Mouse (Mus musculus): ENCODE measurements around the gene Tmc4. TPM values are rescaled to one million over a fixed set of nuclear protein-coding genes. Genes with fewer than 3 reads are reported as not detected.
"Not testable (repeated sequence)": the region's sequence is repeated elsewhere in the genome, so short reads cannot be mapped to it uniquely, and the experiment has no call there.

The Tmc4 gene
- polyA plus RNA-seq, 1 experiment from 2014 or later, result 76.9 TPM

- Histone ChIP-seq H3K9me3 (replicated peaks; ENCODE audit: control insufficient read depth, low read length) (no peaks in the 10 kb centered on the region), H3K27ac (ENCODE audit: low read length) (peak overlapping the region; percentile 37), H3K4me3 (replicated peaks; ENCODE audit: low read length) (peak overlapping the region; percentile 91), H3K4me2 (ENCODE audit: low read depth, low read length) (peak overlapping the region; percentile 92), H3K9ac (ENCODE audit: low read length) (0 out of 2 replicates have a peak overlapping the region, but pooled peaks have one; percentile 31), H3K27me3 (ENCODE audit: control insufficient read depth, insufficient read depth, low read length) (no peaks in the 10 kb centered on the region), H3K36me3 (ENCODE audit: control insufficient read depth, insufficient read depth, low read length) (peaks cover 8% of the 10 kb centered on the region; the same call in 1 of the 2 replicates), H3K4me1 (ENCODE audit: control insufficient read depth, insufficient read depth, low read length) (peaks cover 9% of the 10 kb centered on the region)
- 41% methylated on average over 11 of the region's 11 CpGs for WGBS
- ATAC-seq (ENCODE audit: insufficient read depth, low FRiP score), result no peak
These were observed 29.1 kb upstream of the Tmc4 start for GRCm38 (mm10) chr7:3706343-3706934.

GRCm38 (mm10) chr7:3705911-3706310 lies 28.6 kb upstream of the Tmc4 start:
- Histone ChIP-seq H3K4me3 (replicated peaks; ENCODE audit: low read length) (peak overlapping the region; percentile 91), H3K27me3 (ENCODE audit: control insufficient read depth, insufficient read depth, low read length) (no peaks in the 10 kb centered on the region), H3K36me3 (ENCODE audit: control insufficient read depth, insufficient read depth, low read length) (peaks cover 11% of the 10 kb centered on the region; the same call in 1 of the 2 replicates), H3K9me3 (replicated peaks; ENCODE audit: control insufficient read depth, low read length) (no peaks in the 10 kb centered on the region), H3K27ac (ENCODE audit: low read length) (peak overlapping the region; percentile 66), H3K4me2 (ENCODE audit: low read depth, low read length) (peak overlapping the region; percentile 92), H3K4me1 (ENCODE audit: control insufficient read depth, insufficient read depth, low read length) (peaks cover 9% of the 10 kb centered on the region), H3K9ac (ENCODE audit: low read length) (peak overlapping the region; percentile 90)
- no peak for ATAC-seq (ENCODE audit: insufficient read depth, low FRiP score)
- 26% methylated on average over 6 of the region's 6 CpGs for WGBS

GRCm38 (mm10) chr7:3705461-3705860 lies 28.1 kb upstream of the Tmc4 start:
- not testable (repeated sequence) for ATAC-seq (ENCODE audit: insufficient read depth, low FRiP score); H3K9me3 ChIP-seq (replicated peaks; ENCODE audit: control insufficient read depth, low read length); H3K27me3 ChIP-seq (ENCODE audit: control insufficient read depth, insufficient read depth, low read length); H3K4me1 ChIP-seq (ENCODE audit: control insufficient read depth, insufficient read depth, low read length)
- H3K4me2 ChIP-seq (ENCODE audit: low read depth, low read length), result peak overlapping the region; percentile 92
- peaks cover 12% of the 10 kb centered on the region; the same call in 1 of the 2 replicates for H3K36me3 ChIP-seq (ENCODE audit: control insufficient read depth, insufficient read depth, low read length)
- peak overlapping the region; percentile 96 for H3K27ac ChIP-seq (ENCODE audit: low read length)
- peak overlapping the region; percentile 90 for H3K9ac ChIP-seq (ENCODE audit: low read length)
- H3K4me3 ChIP-seq (replicated peaks; ENCODE audit: low read length), result peak overlapping the region; percentile 91
- 2% methylated on average over 6 of the region's 7 CpGs for WGBS

- Histone ChIP-seq H3K9ac (ENCODE audit: low read length) (peak overlapping the region; percentile 90), H3K9me3 (replicated peaks; ENCODE audit: control insufficient read depth, low read length) (no peaks in the 10 kb centered on the region), H3K4me3 (replicated peaks; ENCODE audit: low read length) (peak overlapping the region; percentile 91), H3K27me3 (ENCODE audit: control insufficient read depth, insufficient read depth, low read length) (no peaks in the 10 kb centered on the region), H3K4me1 (ENCODE audit: control insufficient read depth, insufficient read depth, low read length) (peaks cover 9% of the 10 kb centered on the region), H3K4me2 (ENCODE audit: low read depth, low read length) (peak overlapping the region; percentile 92), H3K36me3 (ENCODE audit: control insufficient read depth, insufficient read depth, low read length) (peaks cover 12% of the 10 kb centered on the region), H3K27ac (ENCODE audit: low read length) (peak overlapping the region; percentile 96)
- peak; percentile 3; the same call in 1 of the 2 replicates for ATAC-seq (ENCODE audit: insufficient read depth, low FRiP score)
- WGBS, result 0% methylated on average over 20 of the region's 20 CpGs
These were observed 27.1 kb upstream of the Tmc4 start for GRCm38 (mm10) chr7:3704475-3704874.

- peak within 1 kb of the TSS; percentile 96 for H3K27ac ChIP-seq (ENCODE audit: low read length)
- H3K4me2 ChIP-seq (ENCODE audit: low read depth, low read length), result peak within 1 kb of the TSS; percentile 92
- peak; percentile 95 for ATAC-seq (ENCODE audit: insufficient read depth, low FRiP score)
- H3K36me3 ChIP-seq (ENCODE audit: control insufficient read depth, insufficient read depth, low read length), result peaks cover 12% of the 10 kb centered on the region
- H3K4me1 ChIP-seq (ENCODE audit: control insufficient read depth, insufficient read depth, low read length), result peaks cover 9% of the 10 kb centered on the region
- no peaks in the 10 kb centered on the region for H3K9me3 ChIP-seq (replicated peaks; ENCODE audit: control insufficient read depth, low read length)
- peak within 1 kb of the TSS; percentile 91 for H3K4me3 ChIP-seq (replicated peaks; ENCODE audit: low read length)
- no peaks in the 10 kb centered on the region for H3K27me3 ChIP-seq (ENCODE audit: control insufficient read depth, insufficient read depth, low read length)
- peak within 1 kb of the TSS; percentile 90 for H3K9ac ChIP-seq (ENCODE audit: low read length)
- WGBS, result 2% methylated on average over 42 of the region's 42 CpGs
These were observed 26.6 kb upstream of the Tmc4 start, which contains the start of gene Rps9 for GRCm38 (mm10) chr7:3703879-3704441. Gene Rps9 (plus strand): TSS chr7:3703993.

- 21% methylated on average over 6 of the region's 6 CpGs for WGBS
- Histone ChIP-seq H3K4me1 (ENCODE audit: control insufficient read depth, insufficient read depth, low read length) (peaks cover 9% of the 10 kb centered on the region), H3K4me3 (replicated peaks; ENCODE audit: low read length) (peak overlapping the region; percentile 91), H3K27me3 (ENCODE audit: control insufficient read depth, insufficient read depth, low read length) (no peaks in the 10 kb centered on the region), H3K4me2 (ENCODE audit: low read depth, low read length) (peak overlapping the region; percentile 53), H3K9ac (ENCODE audit: low read length) (peak overlapping the region; percentile 61), H3K27ac (ENCODE audit: low read length) (peak overlapping the region; percentile 53; the same call in 1 of the 2 replicates), H3K36me3 (ENCODE audit: control insufficient read depth, insufficient read depth, low read length) (peaks cover 12% of the 10 kb centered on the region), H3K9me3 (replicated peaks; ENCODE audit: control insufficient read depth, low read length) (no peaks in the 10 kb centered on the region)
- peak; percentile 26; the same call in 1 of the 2 replicates for ATAC-seq (ENCODE audit: insufficient read depth, low FRiP score)
These were observed 26.0 kb upstream of the Tmc4 start for GRCm38 (mm10) chr7:3703148-3703878.

- Histone ChIP-seq H3K27ac (ENCODE audit: low read length) (no peak overlapping the region), H3K27me3 (ENCODE audit: control insufficient read depth, insufficient read depth, low read length) (no peaks in the 10 kb centered on the region), H3K9me3 (replicated peaks; ENCODE audit: control insufficient read depth, low read length) (no peaks in the 10 kb centered on the region), H3K36me3 (ENCODE audit: control insufficient read depth, insufficient read depth, low read length) (peaks cover 4% of the 10 kb centered on the region; the same call in 1 of the 2 replicates), H3K9ac (ENCODE audit: low read length) (no peak overlapping the region), H3K4me1 (ENCODE audit: control insufficient read depth, insufficient read depth, low read length) (peaks cover 5% of the 10 kb centered on the region), H3K4me2 (ENCODE audit: low read depth, low read length) (no peak overlapping the region), H3K4me3 (replicated peaks; ENCODE audit: low read length) (no peak overlapping the region)
- no peak for ATAC-seq (ENCODE audit: insufficient read depth, low FRiP score)
- 92% methylated on average over 6 of the region's 6 CpGs for WGBS
These were observed 21.1 kb upstream of the Tmc4 start for GRCm38 (mm10) chr7:3698471-3698870.

GRCm38 (mm10) chr7:3694949-3695305 lies 17.6 kb upstream of the Tmc4 start:
- not testable (repeated sequence) for H3K9me3 ChIP-seq (replicated peaks; ENCODE audit: control insufficient read depth, low read length); H3K36me3 ChIP-seq (ENCODE audit: control insufficient read depth, insufficient read depth, low read length); H3K27me3 ChIP-seq (ENCODE audit: control insufficient read depth, insufficient read depth, low read length); ATAC-seq (ENCODE audit: insufficient read depth, low FRiP score)
- 3% methylated on average over 9 of the region's 9 CpGs for WGBS
- peak overlapping the region; percentile 93 for H3K27ac ChIP-seq (ENCODE audit: low read length)
- peak overlapping the region; percentile 88 for H3K9ac ChIP-seq (ENCODE audit: low read length)
- peak overlapping the region; percentile 81 for H3K4me3 ChIP-seq (replicated peaks; ENCODE audit: low read length)
- peak overlapping the region; percentile 64 for H3K4me2 ChIP-seq (ENCODE audit: low read depth, low read length)
- peaks cover 17% of the 10 kb centered on the region for H3K4me1 ChIP-seq (ENCODE audit: control insufficient read depth, insufficient read depth, low read length)

Measured in stomach, embryonic 16.5 days (tissue).